Mouse (Mus musculus) heart, postnatal 0 days (tissue): ENCODE measurements around the gene Tdrd1. TPM values are rescaled to one million over a fixed set of nuclear protein-coding genes. Genes with fewer than 3 reads are reported as not detected.
A peak's percentile ranks its signal among the peaks of the same experiment; 100 is the strongest.

Source experiments
- ATAC-seq: fragments of 200-750 bp; cut with Nextera tagmentation; 2 replicates; pipeline ENCODE4 v1.8.0; 2017; ENCODE audit warnings: low read depth, moderate number of reproducible peaks, moderate library complexity; ENCODE audit not compliant: insufficient read depth
- DNase-seq: peaks from one replicate; pipeline ENCODE4 v3.0.0-alpha.2; 2016; ENCODE audit warnings: low spot score
- H3K27ac ChIP-seq: fragments of 300-500 bp; sonication (generic); 2 replicates; pipeline ENCODE4 v1.5.1; 2014; ENCODE audit warnings: low read depth, mild to moderate bottlenecking
- H3K27me3 ChIP-seq: fragments of 300-500 bp; sonication (generic); 2 replicates; pipeline ENCODE4 v1.6.1; 2014; ENCODE audit warnings: low read length, mixed read lengths; ENCODE audit not compliant: control insufficient read depth, insufficient read depth
- H3K36me3 ChIP-seq: fragments of 300-500 bp; sonication (generic); replicated peaks from 2 replicates; pipeline ENCODE4 v1.6.1; 2014; ENCODE audit warnings: low read length, mixed read lengths; ENCODE audit not compliant: control insufficient read depth, insufficient read depth
- H3K4me1 ChIP-seq: fragments of 300-500 bp; sonication (generic); 2 replicates; pipeline ENCODE4 v1.6.1; 2014; ENCODE audit warnings: antibody characterized with exemption; ENCODE audit not compliant: control insufficient read depth, insufficient read depth
- H3K4me2 ChIP-seq: fragments of 300-500 bp; sonication (generic); 2 replicates; pipeline ENCODE4 v1.6.1; 2014; ENCODE audit warnings: low read depth, mild to moderate bottlenecking, low read length, moderate library complexity
- H3K4me3 ChIP-seq: fragments of 300-500 bp; sonication (generic); 2 replicates; pipeline ENCODE4 v1.5.1; 2014; ENCODE audit warnings: low read depth, low read length
- H3K9ac ChIP-seq: fragments of 300-500 bp; sonication (generic); replicated peaks from 2 replicates; pipeline ENCODE4 v1.6.1; 2014; ENCODE audit warnings: low read depth, low read length, mixed read lengths
- H3K9me3 ChIP-seq: fragments of 300-500 bp; sonication (generic); replicated peaks from 2 replicates; pipeline ENCODE4 v1.6.1; 2016; ENCODE audit warnings: low read length; ENCODE audit not compliant: control insufficient read depth
- CTCF ChIP-seq: IDR thresholded peaks from 2 replicates; pipeline ENCODE4 v1.5.1; 2016; ENCODE audit warnings: antibody characterized with exemption, control low read depth, low read depth
- EP300 ChIP-seq: IDR thresholded peaks from 2 replicates; pipeline ENCODE4 v1.6.1; 2016; ENCODE audit warnings: antibody characterized with exemption, low read depth
- WGBS: fragments of 180-500 bp; shearing (Covaris S2); extraction: QIAGEN DNeasy Blood & Tissue Kit; methylation state at CpG from one replicate; pipeline ENCODE4 v1.1.7; 2014; 5-methylcytosine and 5-hydroxymethylcytosine counted together
- polyA plus RNA-seq: library from polyadenylated mRNA; unstranded; fragments of >200 nt; fragmentation: Nextera tagmentation; extraction: Ambion mirVana; gene quantifications from 2 replicates; pipeline ENCODE4 v1.2.1, GENCODE M21; 2015
- total RNA-seq: library from RNA; depleted of rRNA; stranded (reverse); fragments of >200 nt; gene quantifications from 2 replicates; pipeline ENCODE4 v1.2.3, GENCODE M21; 2014; ENCODE audit warnings: low replicate concordance

Tdrd1 gene
- total and polyA plus RNA-seq, 2 experiments from 2014 or later: 0.10 TPM; not detected in 1

GRCm38 (mm10) chr19:56829267-56829666 lies 3.3 kb downstream of the Tdrd1 start:
- WGBS: 86% methylated on average over 9 of the region's 9 CpGs
- TF ChIP-seq EP300: no peak
- no peak for TF ChIP-seq CTCF

DNA sequence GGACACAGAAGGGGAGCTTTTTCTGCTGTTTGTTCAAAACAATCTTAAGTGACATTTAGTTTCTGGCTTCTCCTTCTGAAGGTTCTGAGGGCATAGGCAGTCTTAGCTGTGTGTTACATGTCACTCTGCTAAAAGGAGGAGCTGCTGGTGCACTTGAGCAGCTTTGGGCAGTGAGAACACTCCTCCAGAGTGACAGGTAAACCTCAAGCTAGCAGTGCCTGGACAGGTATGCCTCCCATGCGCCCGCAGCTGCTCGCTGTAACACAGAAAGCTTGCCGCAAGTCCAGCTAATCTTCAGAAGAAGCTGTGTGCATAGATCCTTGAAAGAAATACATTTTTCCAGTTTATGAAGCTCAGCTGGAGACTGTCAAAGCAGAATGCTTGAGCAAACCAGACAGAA lies 4.2 kb downstream of the Tdrd1 start:
- TF ChIP-seq CTCF (no peak), EP300 (no peak)
- H3K9ac ChIP-seq: no peak overlapping the region
- H3K4me3 ChIP-seq: no peak overlapping the region
- ATAC-seq: no peak
- no peak overlapping the region for H3K27ac ChIP-seq
- H3K4me1 ChIP-seq: no peaks in the 10 kb centered on the region
- no peak overlapping the region for H3K4me2 ChIP-seq
- peaks cover 7% of the 10 kb centered on the region; the same call in 1 of the 2 replicates for H3K27me3 ChIP-seq
- no peaks in the 10 kb centered on the region for H3K36me3 ChIP-seq
- DNase-seq: no peak
- no peaks in the 10 kb centered on the region for H3K9me3 ChIP-seq
- 91% methylated on average over 4 of the region's 4 CpGs for WGBS

More at GRCm38 (mm10) chr19:56829267-56829666, 3.3 kb downstream of the Tdrd1 start:
- H3K4me3 ChIP-seq: no peak overlapping the region
- H3K4me1 ChIP-seq: no peaks in the 10 kb centered on the region
- no peak overlapping the region for H3K9ac ChIP-seq
- no peak overlapping the region for H3K4me2 ChIP-seq
- ATAC-seq (no peak), DNase-seq (no peak)
- peaks cover 7% of the 10 kb centered on the region; the same call in 1 of the 2 replicates for H3K27me3 ChIP-seq
- H3K27ac ChIP-seq: no peak overlapping the region
- H3K36me3 ChIP-seq: no peaks in the 10 kb centered on the region
- H3K9me3 ChIP-seq: no peaks in the 10 kb centered on the region

GRCm38 (mm10) chr19:56835340-56835739 lies 9.3 kb downstream of the Tdrd1 start:
- H3K36me3 ChIP-seq: no peaks in the 10 kb centered on the region
- H3K4me3 ChIP-seq: no peak overlapping the region
- H3K9ac ChIP-seq: no peak overlapping the region
- ATAC-seq: no peak
- TF ChIP-seq EP300 (no peak), CTCF (no peak)
- no peaks in the 10 kb centered on the region for H3K9me3 ChIP-seq
- WGBS: 64% methylated on average over 9 of the region's 9 CpGs
- H3K27me3 ChIP-seq: no peaks in the 10 kb centered on the region
- no peak overlapping the region for H3K4me2 ChIP-seq
- H3K27ac ChIP-seq: no peak overlapping the region
- H3K4me1 ChIP-seq: no peaks in the 10 kb centered on the region
- DNase-seq: no peak

DNA sequence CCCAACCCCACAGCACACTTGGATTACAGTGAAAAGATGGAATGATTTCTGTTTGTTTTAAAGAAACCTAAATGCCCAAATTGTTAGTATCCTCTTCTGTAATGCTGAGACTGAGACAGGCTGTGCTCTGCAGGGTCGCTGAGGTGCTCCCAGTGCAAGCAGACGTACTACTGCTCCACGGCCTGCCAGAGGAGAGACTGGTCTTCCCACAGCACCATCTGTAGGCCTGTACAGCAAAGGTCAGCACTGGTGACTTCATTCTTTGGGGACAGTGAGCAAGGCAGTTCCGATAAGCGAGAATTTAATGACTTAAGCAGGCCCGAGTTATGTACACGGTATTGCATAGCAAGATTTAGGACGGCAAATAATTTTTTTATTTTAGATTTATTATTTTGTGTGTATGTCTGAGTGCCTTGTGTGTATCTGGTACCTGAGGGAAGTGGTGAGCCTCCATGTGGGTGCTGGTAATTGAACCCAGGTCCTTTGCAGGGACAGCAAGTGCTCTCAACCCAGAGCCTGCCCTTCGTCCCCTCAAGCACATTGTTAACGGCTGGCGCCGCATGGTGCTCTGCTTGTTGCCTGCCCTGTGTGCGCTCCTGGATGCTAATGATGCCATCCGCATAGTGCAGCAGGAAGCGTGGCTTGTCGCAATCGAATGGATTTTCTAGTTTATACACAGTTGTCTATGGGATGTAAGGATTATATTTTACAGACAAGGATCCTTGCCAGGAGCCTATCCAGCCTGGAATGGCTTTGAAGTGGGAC lies 13.1 kb downstream of the Tdrd1 start:
- Histone ChIP-seq H3K4me1 (no peaks in the 10 kb centered on the region), H3K4me2 (no peak overlapping the region), H3K36me3 (no peaks in the 10 kb centered on the region), H3K9me3 (no peaks in the 10 kb centered on the region), H3K4me3 (no peak overlapping the region), H3K27me3 (no peaks in the 10 kb centered on the region), H3K27ac (no peak overlapping the region), H3K9ac (no peak overlapping the region)
- 70% methylated on average over 17 of the region's 17 CpGs for WGBS
- TF ChIP-seq CTCF (peak; percentile 39), EP300 (no peak)
- ATAC-seq (no peak), DNase-seq (no peak)

DNA sequence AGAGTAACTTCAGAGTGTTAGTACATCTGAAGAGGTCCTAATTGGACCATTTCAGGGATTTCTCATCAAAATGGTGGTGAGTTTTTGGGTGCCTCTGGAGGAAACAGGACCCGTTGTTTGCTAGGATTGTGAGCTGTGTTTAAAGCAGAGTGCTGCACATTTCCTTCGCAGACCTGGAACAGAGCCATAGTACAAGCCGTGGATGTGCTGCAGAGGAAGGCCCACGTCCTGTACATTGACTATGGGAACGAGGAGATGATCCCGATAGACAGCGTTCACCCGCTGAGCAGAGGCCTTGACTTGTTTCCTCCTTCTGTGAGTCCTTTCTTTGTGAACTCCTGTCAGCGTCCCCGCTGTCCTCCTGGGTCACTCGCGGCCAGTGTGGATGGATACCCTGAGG lies 17.0 kb downstream of the Tdrd1 start:
- H3K27ac ChIP-seq: no peak overlapping the region

DNA sequence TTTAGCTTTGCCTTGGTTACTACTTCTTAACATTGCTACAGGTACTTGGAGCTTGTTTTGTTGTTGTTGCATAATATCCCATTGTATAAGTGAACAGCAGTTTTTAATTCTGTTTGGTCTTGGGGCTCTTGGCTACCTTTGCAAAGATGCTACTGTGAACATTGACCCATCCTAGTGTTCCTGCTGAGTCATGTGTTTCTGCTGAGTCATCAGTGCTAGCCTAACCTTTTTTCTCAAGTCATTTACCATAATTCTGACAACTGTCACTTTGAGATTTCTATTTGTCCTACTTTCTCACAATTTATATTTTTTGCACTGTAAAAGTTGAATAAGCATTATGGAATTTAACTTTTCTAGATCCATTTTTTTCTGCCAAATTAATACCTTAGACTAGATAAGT lies 26.6 kb downstream of the Tdrd1 start:
- TF ChIP-seq CTCF (no peak), EP300 (no peak)
- ATAC-seq: no peak

More for the DNA sequence above, 17.0 kb downstream of the Tdrd1 start:
- Histone ChIP-seq H3K4me3 (no peak overlapping the region), H3K4me1 (no peaks in the 10 kb centered on the region), H3K36me3 (no peaks in the 10 kb centered on the region), H3K4me2 (no peak overlapping the region), H3K27me3 (no peaks in the 10 kb centered on the region), H3K9me3 (no peaks in the 10 kb centered on the region), H3K9ac (no peak overlapping the region)
- TF ChIP-seq EP300: no peak
- TF ChIP-seq CTCF: no peak
- ATAC-seq (no peak), DNase-seq (no peak)
- 61% methylated on average over 12 of the region's 12 CpGs for WGBS

More for the DNA sequence above, 26.6 kb downstream of the Tdrd1 start:
- H3K36me3 ChIP-seq: no peaks in the 10 kb centered on the region
- H3K27ac ChIP-seq: no peak overlapping the region
- no peak overlapping the region for H3K9ac ChIP-seq
- no peaks in the 10 kb centered on the region for H3K4me1 ChIP-seq
- no peaks in the 10 kb centered on the region for H3K9me3 ChIP-seq
- no peak overlapping the region for H3K4me2 ChIP-seq
- no peak overlapping the region for H3K4me3 ChIP-seq
- H3K27me3 ChIP-seq: no peaks in the 10 kb centered on the region
- DNase-seq: no peak
